Mouse (Mus musculus): Measurements from ENCODE around the gene Plk3. TPM values are rescaled to one million over a fixed set of nuclear protein-coding genes. Genes with fewer than 3 reads are reported as not detected.

Plk3 gene
- polyA plus RNA-seq, 1 experiment from 2014 or later = 4.8 TPM

- no peak overlapping the region for H3K4me3 ChIP-seq (ENCODE audit: low read depth, low read length)
- peaks cover 42% of the 10 kb centered on the region for H3K4me1 ChIP-seq (ENCODE audit: insufficient read depth)
- no peak overlapping the region for H3K9ac ChIP-seq (replicated peaks)
- WGBS (ENCODE audit: insufficient replicate concordance) = 76% methylated on average over 4 of the region's 4 CpGs
- no peak for DNase-seq
- no peaks in the 10 kb centered on the region for H3K27me3 ChIP-seq (ENCODE audit: insufficient read depth, low read length)
- H3K4me2 ChIP-seq (ENCODE audit: low read depth, low read length) = no peak overlapping the region
- TF ChIP-seq EP300 (IDR thresholded peaks at IDR 0.05; ENCODE audit: low read depth) (no peak), CTCF (IDR thresholded peaks at IDR 0.05; ENCODE audit: low read depth) (no peak)
- H3K27ac ChIP-seq (ENCODE audit: low read depth) = no peak overlapping the region
- H3K36me3 ChIP-seq (replicated peaks; ENCODE audit: insufficient read depth, low read length) = no peaks in the 10 kb centered on the region
- H3K9me3 ChIP-seq (ENCODE audit: low read length) = no peaks in the 10 kb centered on the region
- no peak for ATAC-seq
Observed at GRCm38 (mm10) chr4:117122209-117122608, 11.6 kb downstream of the Plk3 start.

DNA sequence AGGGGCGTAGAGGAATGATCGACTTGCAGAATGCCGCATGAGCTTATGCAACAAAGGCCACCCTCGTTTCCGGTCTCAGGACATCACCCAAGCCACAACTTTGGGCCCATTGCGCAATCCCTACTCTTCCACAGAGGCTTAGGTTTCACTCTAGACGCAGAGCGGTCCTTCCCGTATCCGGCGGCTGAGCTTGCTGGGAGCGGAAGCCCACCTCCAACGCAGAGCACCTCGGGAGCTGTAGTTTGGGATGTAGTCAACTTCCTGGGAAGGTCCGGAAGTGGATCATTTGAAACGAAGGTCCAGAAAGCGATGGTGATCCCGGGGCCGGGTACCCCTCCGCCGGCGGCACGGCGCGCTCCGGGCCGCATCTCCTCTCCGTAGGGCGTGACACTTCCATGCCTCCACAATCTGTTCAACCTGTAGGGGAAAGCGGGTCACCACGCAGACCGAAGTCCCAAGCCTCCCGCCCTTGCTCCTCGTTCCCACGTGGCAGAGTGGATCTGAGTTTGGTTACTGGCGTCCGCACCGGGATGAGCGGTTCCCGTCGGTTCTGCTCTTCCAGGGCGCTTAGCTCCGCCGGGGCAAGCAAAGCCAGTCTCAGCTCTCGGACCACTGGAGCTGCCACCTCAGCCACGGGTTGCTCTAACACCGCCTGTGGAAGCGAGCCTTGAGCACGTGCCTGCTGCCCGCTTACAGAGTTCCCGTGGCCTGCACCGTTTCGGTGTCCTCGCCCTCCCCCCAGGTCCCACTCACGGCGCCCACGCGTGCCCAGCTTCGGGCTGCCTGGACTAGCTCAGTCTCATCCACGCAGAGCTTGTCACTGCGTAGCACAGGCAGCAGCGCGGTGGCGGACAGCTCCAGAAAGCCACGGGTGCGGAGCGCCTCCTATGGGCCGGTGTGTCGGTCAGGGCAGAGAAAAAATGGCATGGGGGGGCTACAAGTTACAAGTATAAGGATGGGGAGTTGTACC, 13.0 kb downstream of the Plk3 start:
- TF ChIP-seq CTCF (IDR thresholded peaks at IDR 0.05; ENCODE audit: low read depth) (peak; percentile 97), EP300 (IDR thresholded peaks at IDR 0.05; ENCODE audit: low read depth) (peak; percentile 92)
- Histone ChIP-seq H3K4me2 (ENCODE audit: low read depth, low read length) (peak overlapping the region; percentile 93), H3K27ac (ENCODE audit: low read depth) (peak overlapping the region; percentile 77; the same call in 1 of the 2 replicates), H3K9me3 (ENCODE audit: low read length) (no peaks in the 10 kb centered on the region), H3K9ac (replicated peaks) (peak overlapping the region; percentile 71), H3K4me1 (ENCODE audit: insufficient read depth) (peaks cover 30% of the 10 kb centered on the region), H3K27me3 (ENCODE audit: insufficient read depth, low read length) (no peaks in the 10 kb centered on the region), H3K4me3 (ENCODE audit: low read depth, low read length) (peak overlapping the region; percentile 59), H3K36me3 (replicated peaks; ENCODE audit: insufficient read depth, low read length) (no peaks in the 10 kb centered on the region)
- DNase-seq = peak; percentile 93
- peak; percentile 92 for ATAC-seq
- WGBS (ENCODE audit: insufficient replicate concordance) = under 1% methylated on average over 69 of the region's 69 CpGs

DNA sequence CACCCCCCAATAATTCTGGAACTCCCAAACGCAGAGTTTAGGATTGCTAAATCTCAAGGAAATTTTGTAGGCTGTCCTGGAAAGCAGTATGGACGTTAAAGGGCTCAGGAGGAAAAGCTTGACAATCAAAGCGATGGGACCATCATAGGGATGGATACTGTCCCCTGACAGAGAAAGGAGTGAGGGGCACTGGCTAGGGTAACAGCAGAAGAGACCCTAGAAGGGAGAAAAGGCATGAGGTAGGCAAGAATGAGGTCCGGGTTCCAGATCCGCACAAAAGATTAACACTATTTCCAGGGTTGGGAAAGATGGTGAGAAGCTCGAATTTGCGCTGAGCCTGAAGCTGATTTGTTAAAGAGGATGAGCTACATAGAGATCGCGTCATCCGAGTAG, 13.7 kb downstream of the Plk3 start:
- no peak for ATAC-seq
- TF ChIP-seq CTCF (IDR thresholded peaks at IDR 0.05; ENCODE audit: low read depth) (no peak), EP300 (IDR thresholded peaks at IDR 0.05; ENCODE audit: low read depth) (no peak)
- 5% methylated on average over 10 of the region's 10 CpGs for WGBS (ENCODE audit: insufficient replicate concordance)

DNA sequence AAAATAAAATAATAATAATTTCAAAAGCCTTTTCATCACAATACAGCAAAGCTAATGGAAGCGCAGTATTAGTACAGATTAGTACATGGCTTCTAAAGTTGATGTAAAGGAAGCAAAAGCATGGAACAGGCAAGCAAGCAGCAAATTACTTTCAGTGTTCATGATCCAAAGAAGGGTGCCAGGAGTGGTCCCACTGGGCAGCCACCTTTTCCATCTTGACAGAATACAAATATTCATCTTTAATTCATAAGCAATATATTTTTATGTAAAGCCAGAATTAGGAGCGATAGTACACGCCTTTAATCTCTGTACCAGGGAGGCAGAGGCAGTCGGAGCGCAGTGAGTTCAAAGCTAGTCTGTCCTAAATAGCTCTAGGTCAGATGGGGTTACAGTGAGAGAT, 14.1 kb downstream of the Plk3 start:
- DNase-seq (no peak), ATAC-seq (no peak)
- H3K9ac ChIP-seq (replicated peaks) = peak overlapping the region; percentile 51; the same call in 1 of the 2 replicates
- no peaks in the 10 kb centered on the region for H3K36me3 ChIP-seq (replicated peaks; ENCODE audit: insufficient read depth, low read length)
- H3K27me3 ChIP-seq (ENCODE audit: insufficient read depth, low read length) = no peaks in the 10 kb centered on the region
- TF ChIP-seq CTCF (IDR thresholded peaks at IDR 0.05; ENCODE audit: low read depth) (no peak), EP300 (IDR thresholded peaks at IDR 0.05; ENCODE audit: low read depth) (no peak)
- H3K27ac ChIP-seq (ENCODE audit: low read depth) = peak overlapping the region; percentile 77
- peak overlapping the region; percentile 59 for H3K4me3 ChIP-seq (ENCODE audit: low read depth, low read length)
- 82% methylated on average over 5 of the region's 5 CpGs for WGBS (ENCODE audit: insufficient replicate concordance)
- H3K9me3 ChIP-seq (ENCODE audit: low read length) = no peaks in the 10 kb centered on the region
- H3K4me2 ChIP-seq (ENCODE audit: low read depth, low read length) = peak overlapping the region; percentile 93
- peaks cover 19% of the 10 kb centered on the region for H3K4me1 ChIP-seq (ENCODE audit: insufficient read depth)

More for the DNA sequence above, 13.7 kb downstream of the Plk3 start:
- H3K4me3 ChIP-seq (ENCODE audit: low read depth, low read length) = peak overlapping the region; percentile 59
- H3K4me1 ChIP-seq (ENCODE audit: insufficient read depth) = peaks cover 23% of the 10 kb centered on the region
- H3K4me2 ChIP-seq (ENCODE audit: low read depth, low read length) = peak overlapping the region; percentile 93
- H3K27ac ChIP-seq (ENCODE audit: low read depth) = peak overlapping the region; percentile 77
- no peaks in the 10 kb centered on the region for H3K9me3 ChIP-seq (ENCODE audit: low read length)
- no peaks in the 10 kb centered on the region for H3K36me3 ChIP-seq (replicated peaks; ENCODE audit: insufficient read depth, low read length)
- no peaks in the 10 kb centered on the region for H3K27me3 ChIP-seq (ENCODE audit: insufficient read depth, low read length)
- DNase-seq = no peak
- H3K9ac ChIP-seq (replicated peaks) = peak overlapping the region; percentile 51

GRCm38 (mm10) chr4:117117931-117118330, 15.8 kb downstream of the Plk3 start:
- no peak for TF ChIP-seq CTCF (IDR thresholded peaks at IDR 0.05; ENCODE audit: low read depth)
- no peak for ATAC-seq
- Histone ChIP-seq H3K27ac (ENCODE audit: low read depth) (no peak overlapping the region), H3K27me3 (ENCODE audit: insufficient read depth, low read length) (no peaks in the 10 kb centered on the region), H3K36me3 (replicated peaks; ENCODE audit: insufficient read depth, low read length) (no peaks in the 10 kb centered on the region), H3K4me3 (ENCODE audit: low read depth, low read length) (no peak overlapping the region), H3K9ac (replicated peaks) (no peak overlapping the region), H3K4me1 (ENCODE audit: insufficient read depth) (peaks cover 8% of the 10 kb centered on the region), H3K4me2 (ENCODE audit: low read depth, low read length) (no peak overlapping the region), H3K9me3 (ENCODE audit: low read length) (no peaks in the 10 kb centered on the region)
- no peak for DNase-seq
- 85% methylated on average over 7 of the region's 7 CpGs for WGBS (ENCODE audit: insufficient replicate concordance)

DNA sequence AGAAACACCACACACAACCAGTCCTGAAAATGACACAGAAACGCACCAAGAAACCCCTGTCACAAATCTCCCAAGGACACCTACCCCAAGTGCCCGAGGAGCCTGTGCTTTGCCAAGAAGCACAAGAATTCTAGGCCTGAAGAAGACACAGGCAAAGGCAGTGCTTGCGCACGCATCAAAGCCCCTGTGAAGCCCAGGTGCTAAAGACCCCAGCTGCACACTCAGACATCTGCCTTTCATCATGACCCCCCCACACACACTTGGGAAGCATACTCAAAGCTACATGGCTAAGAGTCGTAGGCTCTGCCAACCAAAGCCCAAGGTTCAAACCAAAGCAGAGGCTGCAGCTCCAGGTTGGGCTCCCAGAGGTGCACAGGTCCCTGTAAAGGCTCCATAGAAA, 18.2 kb downstream of the Plk3 start:
- DNase-seq = no peak
- Histone ChIP-seq H3K9me3 (ENCODE audit: low read length) (no peaks in the 10 kb centered on the region), H3K9ac (replicated peaks) (no peak overlapping the region), H3K4me2 (ENCODE audit: low read depth, low read length) (no peak overlapping the region), H3K36me3 (replicated peaks; ENCODE audit: insufficient read depth, low read length) (no peaks in the 10 kb centered on the region), H3K4me3 (ENCODE audit: low read depth, low read length) (no peak overlapping the region), H3K4me1 (ENCODE audit: insufficient read depth) (peaks cover 5% of the 10 kb centered on the region), H3K27ac (ENCODE audit: low read depth) (no peak overlapping the region), H3K27me3 (ENCODE audit: insufficient read depth, low read length) (no peaks in the 10 kb centered on the region)
- no peak for ATAC-seq
- TF ChIP-seq CTCF (IDR thresholded peaks at IDR 0.05; ENCODE audit: low read depth) (no peak), EP300 (IDR thresholded peaks at IDR 0.05; ENCODE audit: low read depth) (no peak)
- WGBS (ENCODE audit: insufficient replicate concordance) = 87% methylated on average over 5 of the region's 5 CpGs
